Mouse (Mus musculus) brain, adult 2 months (tissue): ENCODE data around the gene Bcas3.
"Not testable (repeated sequence)": the region's sequence is repeated elsewhere in the genome, so short reads cannot be mapped to it uniquely, and the experiment has no call there.

Experiments used
- DNase-seq: peaks from one replicate; pipeline ENCODE4 v3.0.0; 2011; ENCODE audit warnings: low read depth, low spot score

The Bcas3 gene

GRCm38 (mm10) chr11:85482737-85483467 is 129.9 kb downstream of the Bcas3 start:
- DNase-seq, result no peak

DNA sequence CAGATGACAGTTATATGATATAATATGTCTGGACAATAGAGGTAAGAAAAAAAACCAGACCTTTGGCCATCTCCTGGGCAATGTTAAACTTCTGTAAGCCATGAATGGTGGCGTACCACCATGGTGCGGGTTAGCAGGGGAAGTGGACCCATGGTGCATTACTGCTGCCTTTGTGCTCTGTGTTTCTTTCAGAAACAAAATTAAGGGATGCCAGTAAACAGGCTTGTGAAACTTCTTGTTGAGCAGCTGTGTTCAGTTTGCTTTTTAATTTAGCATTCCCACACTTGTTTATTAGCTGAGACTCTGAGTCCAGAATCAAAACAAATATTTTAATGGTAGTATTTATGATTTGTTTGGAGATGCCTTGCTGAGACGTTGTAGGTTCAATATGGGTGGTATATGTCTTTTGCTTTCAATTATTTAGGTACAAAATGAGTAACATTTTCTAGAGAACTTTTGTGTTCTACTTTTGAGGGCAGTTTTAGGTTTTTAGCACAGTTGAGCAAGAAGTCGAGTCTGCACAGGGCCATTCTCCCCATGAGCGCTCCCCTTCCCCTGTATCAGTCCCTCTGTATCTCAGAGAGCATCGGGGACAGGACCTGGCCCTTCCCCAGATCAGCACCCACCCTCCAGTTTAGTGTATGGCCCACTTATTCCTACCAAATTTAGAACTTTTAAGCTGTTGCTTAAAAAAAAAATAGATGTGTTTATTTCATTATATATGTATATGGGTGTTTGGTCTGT is 132.4 kb downstream of the Bcas3 start:
- no peak for DNase-seq

GRCm38 (mm10) chr11:85487501-85487900 is 134.5 kb downstream of the Bcas3 start:
- no peak for DNase-seq

DNA sequence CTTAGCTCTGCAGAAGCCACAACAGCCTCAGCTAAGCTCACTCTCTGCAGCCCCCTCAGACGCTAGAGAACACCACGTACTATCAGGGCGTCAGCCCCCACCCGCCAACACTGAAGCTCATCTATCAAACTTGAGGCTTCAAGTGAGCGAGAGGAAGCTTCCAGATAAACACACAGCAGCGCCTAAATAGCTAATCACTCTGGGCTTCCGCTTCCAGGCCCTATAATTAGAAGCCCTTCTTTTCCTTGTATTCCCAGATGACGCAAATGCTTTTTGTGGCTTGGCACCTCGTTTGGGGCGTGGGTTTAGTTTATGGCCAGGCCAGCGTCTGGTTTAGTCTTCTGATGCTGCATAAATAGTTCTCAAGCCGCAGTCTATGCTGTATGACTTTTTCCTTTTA is 139.3 kb downstream of the Bcas3 start:
- DNase-seq, result peak; percentile 85

DNA sequence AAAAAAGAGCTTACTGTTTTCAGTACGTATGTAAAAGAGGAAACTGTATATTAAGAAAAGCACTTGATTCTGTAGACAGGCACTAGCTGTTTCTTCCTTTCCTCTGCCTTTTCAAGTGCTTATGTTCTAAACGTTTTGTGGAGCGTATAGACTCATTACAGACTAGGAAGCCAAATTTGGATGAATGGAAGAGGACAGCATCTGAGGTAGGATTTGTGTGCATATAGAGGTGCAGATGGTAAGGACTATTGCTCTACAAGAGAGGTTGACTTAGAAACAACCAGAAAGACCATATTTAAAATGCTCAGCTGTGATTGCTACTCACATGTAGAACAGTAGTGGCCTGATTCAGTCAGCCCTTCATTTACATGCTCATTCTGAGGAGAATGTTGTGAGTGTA is 139.7 kb downstream of the Bcas3 start:
- peak; percentile 58 for DNase-seq

DNA sequence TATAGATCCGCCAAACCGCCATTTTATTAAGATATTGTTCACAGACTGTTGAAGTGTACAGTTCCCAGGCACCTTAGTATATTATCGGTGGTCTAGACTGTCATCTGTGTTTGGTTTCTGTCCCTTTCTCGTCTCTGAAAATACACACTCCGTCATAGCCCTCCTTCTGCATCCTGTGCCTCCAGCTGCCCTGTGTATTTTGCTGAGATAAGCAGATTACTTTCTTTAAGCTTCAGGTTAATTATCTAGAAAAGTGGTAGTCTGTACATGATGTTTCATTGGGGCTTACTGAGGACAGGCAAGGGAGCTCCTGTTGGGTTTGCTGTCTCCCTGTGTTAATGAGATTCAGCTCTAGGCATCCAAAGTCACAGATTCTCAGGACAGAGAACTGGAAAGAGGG is 146.6 kb downstream of the Bcas3 start:
- no peak for DNase-seq

DNA sequence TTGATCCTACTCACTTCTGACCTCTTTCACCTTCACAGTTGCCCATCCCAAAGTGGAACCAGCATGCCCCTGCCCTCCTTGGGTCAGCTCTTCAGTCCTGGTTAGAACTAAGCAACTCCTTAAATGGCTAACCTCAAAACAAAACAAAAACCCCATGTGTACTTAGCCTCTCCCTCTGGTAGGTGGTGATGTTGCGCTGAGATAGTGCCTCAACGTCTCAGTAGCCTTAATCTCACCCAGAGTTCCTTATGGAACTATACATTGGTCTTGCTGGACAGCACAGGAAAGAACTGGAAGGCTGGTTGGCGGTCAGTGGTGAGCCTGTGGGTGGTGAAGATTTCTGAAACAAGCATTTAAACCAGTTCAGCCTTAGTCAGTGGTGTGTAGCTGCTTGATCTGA is 149.1 kb downstream of the Bcas3 start:
- DNase-seq, result no peak

DNA sequence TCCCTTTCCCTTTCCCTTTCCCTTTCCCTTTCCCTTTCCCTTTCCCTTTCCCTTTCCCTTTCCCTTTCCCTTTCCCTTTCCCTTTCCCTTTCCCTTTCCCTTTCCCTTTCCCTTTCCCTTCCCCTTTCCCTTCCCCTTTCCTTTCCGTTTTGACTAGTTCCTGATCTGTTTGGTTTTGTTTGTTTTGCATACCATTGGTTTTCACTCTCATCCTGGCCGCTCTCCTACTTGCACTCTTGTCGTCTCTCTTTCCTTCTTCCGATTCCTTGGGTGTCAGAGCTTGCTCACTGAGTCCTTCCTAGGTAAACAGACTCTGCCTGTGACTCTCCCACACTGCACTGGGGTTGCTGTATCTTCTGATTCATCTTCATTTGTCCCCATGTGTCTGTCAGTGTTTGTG is 151.8 kb downstream of the Bcas3 start:
- DNase-seq, result not testable (repeated sequence)

DNA sequence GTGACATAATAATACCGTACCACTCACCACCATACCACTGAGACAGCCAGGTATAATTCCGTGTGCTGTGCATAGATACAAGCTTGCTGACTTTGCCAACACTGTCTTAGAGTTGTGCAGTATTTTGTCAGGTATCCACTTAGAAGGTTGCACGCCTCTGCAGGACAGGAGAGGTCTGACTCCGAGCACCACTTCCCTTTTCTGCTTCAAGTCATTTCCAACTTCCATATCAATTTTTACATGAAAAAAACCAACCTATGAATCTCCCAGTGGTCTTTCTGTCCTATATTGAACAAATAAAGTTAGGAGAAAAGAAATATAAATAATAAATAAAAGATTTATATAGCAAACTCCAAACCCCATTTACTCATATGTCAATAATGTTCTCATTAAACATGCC is 152.8 kb downstream of the Bcas3 start:
- DNase-seq, result no peak

DNA sequence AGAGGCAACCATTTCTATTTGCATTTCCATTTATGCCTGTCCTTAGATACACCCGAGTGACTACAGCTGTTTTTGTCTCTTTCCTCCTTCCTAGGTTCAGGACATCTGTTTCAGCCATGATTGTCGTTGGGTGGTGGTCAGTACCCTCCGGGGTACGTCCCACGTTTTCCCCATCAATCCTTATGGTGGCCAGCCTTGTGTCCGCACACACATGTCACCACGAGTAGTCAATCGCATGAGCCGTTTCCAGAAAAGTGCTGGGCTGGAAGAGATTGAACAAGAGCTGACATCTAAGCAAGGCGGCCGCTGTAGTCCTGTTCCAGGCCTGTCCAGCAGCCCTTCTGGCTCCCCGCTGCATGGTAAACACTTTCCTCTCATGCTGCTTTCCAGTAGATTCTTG is 156.4 kb downstream of the Bcas3 start:
- DNase-seq, result no peak

- DNase-seq, result no peak
These were observed 158.4 kb downstream of the Bcas3 start for GRCm38 (mm10) chr11:85511270-85511904.

GRCm38 (mm10) chr11:85516724-85517123 is 163.8 kb downstream of the Bcas3 start:
- no peak for DNase-seq

DNA sequence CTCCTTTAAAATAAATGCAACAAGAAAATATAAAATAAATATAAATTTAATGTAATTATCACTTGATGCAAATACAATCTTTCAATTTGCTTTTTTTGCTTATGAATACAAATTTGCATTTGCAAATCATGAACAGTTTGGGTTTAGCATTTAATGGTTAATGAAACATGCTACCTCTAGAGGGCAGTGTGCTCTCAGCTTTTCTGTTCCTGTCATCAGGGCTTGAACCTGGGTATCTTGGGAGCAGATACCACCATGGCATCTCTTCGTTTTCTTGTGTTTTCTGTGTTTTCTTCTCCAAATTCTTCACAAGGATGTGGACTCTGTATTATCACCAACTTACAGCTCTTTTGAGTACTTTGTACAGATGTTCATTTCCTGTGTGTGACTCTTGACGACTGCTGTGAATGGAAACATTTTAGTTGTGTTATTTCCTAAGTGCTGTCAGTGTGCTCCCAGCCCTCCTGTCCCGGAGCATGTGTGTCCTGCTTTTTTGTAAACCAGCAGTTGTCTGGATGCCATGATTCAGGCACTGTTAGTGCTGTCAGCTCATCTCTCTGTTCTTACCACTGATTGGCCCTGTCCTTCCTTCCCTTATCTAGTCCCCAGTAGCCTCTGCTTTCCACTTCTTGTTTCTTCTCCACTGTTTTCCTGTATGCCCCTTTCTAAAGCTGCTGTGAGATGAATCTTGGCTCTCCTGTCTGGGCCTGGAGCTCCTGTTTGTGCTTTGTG is 165.2 kb downstream of the Bcas3 start:
- peak; percentile 66 for DNase-seq

GRCm38 (mm10) chr11:85520236-85520635 is 167.3 kb downstream of the Bcas3 start:
- no peak for DNase-seq

- DNase-seq, result no peak
These were observed 168.0 kb downstream of the Bcas3 start for GRCm38 (mm10) chr11:85520996-85521395.

GRCm38 (mm10) chr11:85523646-85524045 is 170.7 kb downstream of the Bcas3 start:
- DNase-seq, result no peak

GRCm38 (mm10) chr11:85524186-85524585 is 171.2 kb downstream of the Bcas3 start:
- peak; percentile 88 for DNase-seq

DNA sequence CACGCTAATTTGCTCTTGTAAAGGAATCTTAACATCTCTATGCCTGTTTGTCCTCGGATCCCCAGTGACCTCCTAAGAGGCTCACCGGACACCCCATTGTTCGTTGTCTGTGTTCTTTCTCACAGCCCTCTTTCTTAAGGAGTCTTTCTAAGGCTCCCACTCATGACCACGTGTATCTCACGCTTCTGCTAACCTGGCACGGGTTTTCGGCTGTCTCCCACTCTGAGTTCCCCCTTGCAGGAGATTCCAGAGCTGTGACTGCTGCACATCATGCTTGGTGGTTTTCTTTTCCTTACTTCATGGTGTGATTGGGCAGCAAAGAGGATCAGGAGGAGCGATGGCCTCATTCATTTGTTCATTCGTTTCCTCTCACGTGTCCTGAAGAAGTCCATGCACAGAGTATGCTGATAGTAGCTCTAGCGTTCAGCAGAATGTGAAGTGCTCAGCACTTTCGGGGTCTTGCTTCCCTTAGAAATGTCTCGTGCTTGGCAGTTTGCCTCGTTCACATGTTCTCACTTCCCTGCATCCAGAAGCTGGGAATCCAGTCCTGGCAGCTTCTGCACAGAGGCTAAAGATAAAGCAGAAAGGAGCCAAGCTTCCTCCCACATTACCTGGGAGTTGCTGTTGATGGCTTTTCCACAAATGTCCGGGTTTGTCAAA is 172.0 kb downstream of the Bcas3 start:
- peak; percentile 63 for DNase-seq

GRCm38 (mm10) chr11:85525501-85525885 is 172.5 kb downstream of the Bcas3 start:
- DNase-seq, result no peak

- DNase-seq, result no peak
These were observed 173.2 kb downstream of the Bcas3 start for GRCm38 (mm10) chr11:85525979-85526775.

DNA sequence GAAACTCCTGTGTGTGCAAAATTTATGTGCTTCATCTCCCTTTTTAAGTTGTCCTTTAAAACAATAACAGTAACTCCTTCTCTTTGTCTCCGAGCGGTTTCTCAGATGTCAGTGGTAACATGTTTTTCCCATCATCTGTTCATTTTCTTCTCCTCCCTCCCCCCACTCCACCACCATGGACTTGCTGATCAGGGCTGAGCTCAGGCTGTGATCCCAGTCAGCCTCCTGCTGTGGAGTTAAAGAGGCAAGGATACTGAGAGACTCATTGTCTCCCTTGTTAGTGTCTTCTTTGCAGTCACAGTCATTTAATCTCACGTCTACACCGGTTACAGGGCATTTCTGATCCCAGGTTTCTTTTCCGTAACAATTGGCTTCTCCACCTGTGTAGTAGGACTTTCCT is 174.3 kb downstream of the Bcas3 start:
- no peak for DNase-seq
